Mouse (Mus musculus): ENCODE measurements around the gene Gm13030. TPM values are rescaled to one million over a fixed set of nuclear protein-coding genes. Genes with fewer than 3 reads are reported as not detected.
"Not testable (repeated sequence)": the region's sequence is repeated elsewhere in the genome, so short reads cannot be mapped to it uniquely, and the experiment has no call there.

The Gm13030 gene
- not detected in 2 replicates for polyA plus RNA-seq (2012; ENCODE audit: insufficient read depth, insufficient read length, low replicate concordance, missing spikeins)

DNA sequence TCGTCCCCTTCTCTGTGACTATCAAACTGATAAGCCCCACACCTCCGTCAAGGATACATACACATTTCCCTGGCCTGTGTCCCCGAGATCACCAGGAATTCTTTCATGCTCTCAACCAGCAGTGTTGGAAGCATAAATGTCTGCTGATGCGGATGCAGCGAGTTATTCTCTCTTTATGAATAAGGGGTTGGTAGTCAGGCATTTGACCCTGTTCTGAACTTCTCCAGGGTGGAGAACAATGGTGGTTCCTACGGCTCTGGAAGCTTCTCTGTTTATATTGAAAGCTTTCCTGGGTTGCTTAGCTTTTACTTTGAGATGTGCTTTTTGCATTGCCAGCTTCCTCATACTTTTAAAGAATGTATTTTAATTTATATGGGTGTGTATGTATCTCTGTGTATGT, at the start of gene Gm13030:
TSS of gene Gm13030 (minus strand) at position 101 of the 400 bp plus-strand sequence.
- Histone ChIP-seq H3K4me3 (ENCODE audit: insufficient read depth, low read depth, low read length) (no peak within 1 kb of the TSS), H3K27ac (ENCODE audit: insufficient read depth, low read depth, low read length) (no peak within 1 kb of the TSS), H3K4me1 (ENCODE audit: control insufficient read depth, insufficient read depth, low read length) (peaks cover 5% of the 10 kb centered on the region; the same call in 1 of the 2 replicates)
- 91% methylated on average over 6 of the region's 6 CpGs for WGBS
- TF ChIP-seq POLR2A (IDR thresholded peaks at IDR 0.05; ENCODE audit: insufficient read depth, low read depth, low read length) (no peak), CTCF (IDR thresholded peaks at IDR 0.05; ENCODE audit: insufficient read depth, low read depth, low read length) (no peak)

DNA sequence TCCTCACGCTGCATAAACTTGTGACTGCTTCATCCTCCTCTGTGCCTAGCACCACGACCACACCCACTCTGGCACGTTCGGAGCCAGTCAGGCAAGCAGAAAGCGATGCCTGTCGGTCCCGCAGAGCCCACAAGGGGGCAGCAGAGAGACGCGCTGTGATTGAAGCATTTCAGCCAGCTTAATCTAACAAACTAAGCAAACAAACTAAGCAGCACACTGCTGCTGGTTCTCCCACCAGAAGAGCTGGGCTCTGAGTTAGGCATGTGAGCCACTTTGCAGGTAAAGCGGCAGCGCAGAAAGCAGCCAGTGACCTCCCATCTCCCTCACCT, 48.3 kb upstream of the Gm13030 start:
- H3K4me3 ChIP-seq (ENCODE audit: insufficient read depth, low read depth, low read length) = no peak overlapping the region
- H3K4me1 ChIP-seq (ENCODE audit: control insufficient read depth, insufficient read depth, low read length) = no peaks in the 10 kb centered on the region
- TF ChIP-seq CTCF (IDR thresholded peaks at IDR 0.05; ENCODE audit: insufficient read depth, low read depth, low read length) (peak; percentile 99), POLR2A (IDR thresholded peaks at IDR 0.05; ENCODE audit: insufficient read depth, low read depth, low read length) (no peak)
- H3K27ac ChIP-seq (ENCODE audit: insufficient read depth, low read depth, low read length) = no peak overlapping the region
- 3% methylated on average over 11 of the region's 11 CpGs for WGBS

- TF ChIP-seq POLR2A (IDR thresholded peaks at IDR 0.05; ENCODE audit: insufficient read depth, low read depth, low read length) = no peak
- no peak for TF ChIP-seq CTCF (IDR thresholded peaks at IDR 0.05; ENCODE audit: insufficient read depth, low read depth, low read length)
- Histone ChIP-seq H3K4me1 (ENCODE audit: control insufficient read depth, insufficient read depth, low read length) (no peaks in the 10 kb centered on the region), H3K27ac (ENCODE audit: insufficient read depth, low read depth, low read length) (no peak overlapping the region), H3K4me3 (ENCODE audit: insufficient read depth, low read depth, low read length) (no peak overlapping the region)
- 37% methylated on average over 20 of the region's 20 CpGs for WGBS
Observed at GRCm38 (mm10) chr4:138921254-138922130, 47.7 kb upstream of the Gm13030 start.

DNA sequence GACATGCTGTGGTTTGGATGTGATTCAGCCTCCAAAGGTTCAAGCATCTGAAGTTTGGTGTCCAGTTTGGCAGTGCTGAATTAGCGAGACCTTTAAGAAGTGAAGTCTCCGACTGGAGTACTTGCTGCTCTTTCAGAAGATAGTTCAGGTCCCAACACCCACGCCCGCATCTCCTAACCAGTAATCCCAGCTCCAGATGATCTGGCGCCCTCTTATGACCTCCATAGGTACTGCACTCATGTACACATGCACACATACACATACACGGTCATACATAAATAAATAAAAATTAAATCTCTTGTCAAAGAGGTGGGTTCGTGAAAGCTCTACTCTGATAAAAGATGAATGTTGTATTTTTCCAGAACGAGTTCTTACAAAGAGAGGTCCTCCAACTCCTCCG, 43.5 kb upstream of the Gm13030 start:
- H3K4me1 ChIP-seq (ENCODE audit: control insufficient read depth, insufficient read depth, low read length) = peaks cover 4% of the 10 kb centered on the region; the same call in 1 of the 2 replicates
- H3K27ac ChIP-seq (ENCODE audit: insufficient read depth, low read depth, low read length) = no peak overlapping the region
- H3K4me3 ChIP-seq (ENCODE audit: insufficient read depth, low read depth, low read length) = no peak overlapping the region
- 88% methylated on average over 9 of the region's 9 CpGs for WGBS
- TF ChIP-seq CTCF (IDR thresholded peaks at IDR 0.05; ENCODE audit: insufficient read depth, low read depth, low read length) = no peak

- TF ChIP-seq POLR2A (IDR thresholded peaks at IDR 0.05; ENCODE audit: insufficient read depth, low read depth, low read length) = peak; percentile 98
- peak; percentile 44; the same call in 1 of the 2 replicates for TF ChIP-seq CTCF (IDR thresholded peaks at IDR 0.05; ENCODE audit: insufficient read depth, low read depth, low read length)
- peaks cover 11% of the 10 kb centered on the region for H3K4me1 ChIP-seq (ENCODE audit: control insufficient read depth, insufficient read depth, low read length)
- no peak within 1 kb of the TSS for H3K27ac ChIP-seq (ENCODE audit: insufficient read depth, low read depth, low read length)
- peak within 1 kb of the TSS; percentile 87 for H3K4me3 ChIP-seq (ENCODE audit: insufficient read depth, low read depth, low read length)
- WGBS = 1% methylated on average over 39 of the region's 39 CpGs
Observed at GRCm38 (mm10) chr4:138913797-138914196, 40.0 kb upstream of the Gm13030 start, which contains the start of gene Otud3. Gene Otud3 (minus strand): TSS chr4:138913945.

- TF ChIP-seq CTCF (IDR thresholded peaks at IDR 0.05; ENCODE audit: insufficient read depth, low read depth, low read length) (no peak), POLR2A (IDR thresholded peaks at IDR 0.05; ENCODE audit: insufficient read depth, low read depth, low read length) (no peak)
- Histone ChIP-seq H3K4me3 (ENCODE audit: insufficient read depth, low read depth, low read length) (peak overlapping the region; percentile 87), H3K4me1 (ENCODE audit: control insufficient read depth, insufficient read depth, low read length) (peaks cover 11% of the 10 kb centered on the region), H3K27ac (ENCODE audit: insufficient read depth, low read depth, low read length) (no peak overlapping the region)
- under 1% methylated on average over 52 of the region's 52 CpGs for WGBS
Observed at GRCm38 (mm10) chr4:138913141-138913787, 39.5 kb upstream of the Gm13030 start.

DNA sequence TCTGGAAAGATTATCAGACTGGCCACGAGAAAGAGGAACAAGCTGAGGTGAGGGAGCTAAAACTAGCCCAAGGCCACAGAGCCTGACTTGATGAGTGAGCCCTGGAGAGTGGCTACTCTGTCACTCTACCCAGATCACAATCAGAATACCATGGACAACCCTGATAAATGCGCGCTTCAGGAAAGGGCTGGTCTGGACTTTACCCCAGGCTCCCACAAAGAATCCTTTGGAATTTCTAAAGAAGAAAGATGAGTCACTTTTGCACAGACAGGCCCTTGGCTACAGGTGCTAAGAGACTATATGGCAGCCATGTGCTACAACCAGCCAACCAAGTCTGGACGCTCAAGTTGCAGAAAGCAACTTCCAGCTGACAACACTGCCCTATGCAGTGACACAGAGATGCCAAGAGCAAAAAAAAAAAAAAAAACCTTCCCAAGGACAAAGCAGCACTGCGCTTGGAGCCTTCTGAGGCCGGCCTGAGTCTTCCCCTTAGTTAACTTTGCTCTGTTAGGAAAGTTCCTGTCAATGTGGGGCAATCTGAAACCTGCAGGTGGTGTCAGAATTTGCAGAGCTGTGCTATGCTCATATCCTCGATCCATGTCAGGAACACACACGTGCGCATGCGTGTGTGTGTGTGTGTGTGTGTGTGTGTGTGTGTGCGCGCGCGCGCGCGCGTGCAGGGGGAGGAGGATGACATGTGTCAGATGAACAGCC, 32.0 kb upstream of the Gm13030 start:
- WGBS = 97% methylated on average over 18 of the region's 18 CpGs
- no peak for TF ChIP-seq CTCF (IDR thresholded peaks at IDR 0.05; ENCODE audit: insufficient read depth, low read depth, low read length)
- TF ChIP-seq POLR2A (IDR thresholded peaks at IDR 0.05; ENCODE audit: insufficient read depth, low read depth, low read length) = no peak
- H3K4me1 ChIP-seq (ENCODE audit: control insufficient read depth, insufficient read depth, low read length) = no peaks in the 10 kb centered on the region; the same call in 1 of the 2 replicates

DNA sequence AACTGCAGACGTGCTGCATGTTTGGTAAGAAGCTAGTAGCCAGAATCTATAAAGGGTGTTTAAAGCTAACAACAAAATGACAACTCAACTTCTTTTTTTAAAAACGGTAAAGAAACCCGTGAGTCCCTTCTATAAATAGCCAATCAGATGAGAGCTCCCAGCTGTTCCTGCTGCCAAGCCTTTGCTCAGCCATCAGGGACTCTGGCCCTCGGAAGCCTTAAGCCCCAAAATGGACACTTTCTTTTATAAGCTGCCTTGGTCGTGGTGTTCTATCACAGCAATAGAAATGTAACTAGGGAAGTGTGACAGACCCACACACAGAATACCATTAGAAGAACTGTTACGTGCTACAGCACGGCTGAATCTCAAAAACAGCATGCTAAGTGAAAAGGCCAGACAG, 25.6 kb upstream of the Gm13030 start:
- no peak for TF ChIP-seq POLR2A (IDR thresholded peaks at IDR 0.05; ENCODE audit: insufficient read depth, low read depth, low read length)
- no peaks in the 10 kb centered on the region for H3K4me1 ChIP-seq (ENCODE audit: control insufficient read depth, insufficient read depth, low read length)
- no peak overlapping the region for H3K4me3 ChIP-seq (ENCODE audit: insufficient read depth, low read depth, low read length)
- WGBS = 66% methylated on average over 7 of the region's 7 CpGs
- no peak overlapping the region for H3K27ac ChIP-seq (ENCODE audit: insufficient read depth, low read depth, low read length)

More for the DNA sequence above, 32.0 kb upstream of the Gm13030 start:
- H3K27ac ChIP-seq (ENCODE audit: insufficient read depth, low read depth, low read length) = no peak overlapping the region
- no peak overlapping the region for H3K4me3 ChIP-seq (ENCODE audit: insufficient read depth, low read depth, low read length)

GRCm38 (mm10) chr4:138893789-138894188, 20.0 kb upstream of the Gm13030 start:
- H3K4me1 ChIP-seq (ENCODE audit: control insufficient read depth, insufficient read depth, low read length); H3K27ac ChIP-seq (ENCODE audit: insufficient read depth, low read depth, low read length); H3K4me3 ChIP-seq (ENCODE audit: insufficient read depth, low read depth, low read length): not testable (repeated sequence)
- 93% methylated on average over 11 of the region's 11 CpGs for WGBS
